Mouse (Mus musculus): Measurements from ENCODE around the gene Whrn. TPM values are rescaled to one million over a fixed set of nuclear protein-coding genes. Genes with fewer than 3 reads are reported as not detected.

Gene Whrn
- polyA plus RNA-seq, 1 experiment, result 28.9 TPM

GRCm38 (mm10) chr4:63515021-63515420 is 19.2 kb upstream of the Whrn start:
- no peak overlapping the region for H3K4me3 ChIP-seq (ENCODE audit: insufficient read depth, poor library complexity, severe bottlenecking)
- H3K79me2 ChIP-seq (ENCODE audit: control insufficient read depth, insufficient read depth), result no peaks in the 10 kb centered on the region
- no peak for TF ChIP-seq FOSL1 (IDR thresholded peaks at IDR 0.05; ENCODE audit: insufficient read depth, low read length, poor library complexity, severe bottlenecking)
- no peak for TF ChIP-seq CTCF (IDR thresholded peaks at IDR 0.05; ENCODE audit: control insufficient read depth, insufficient read depth, insufficient read length)
- no peak for TF ChIP-seq MAX (IDR thresholded peaks at IDR 0.05)
- no peak for TF ChIP-seq MYOG (IDR thresholded peaks at IDR 0.05; ENCODE audit: control insufficient read depth, extremely low read depth, insufficient read length)
- TF ChIP-seq CEBPB (IDR thresholded peaks at IDR 0.05; ENCODE audit: low read depth), result no peak
- no peak for TF ChIP-seq USF1 (IDR thresholded peaks at IDR 0.05; ENCODE audit: low read depth)
- no peak for TF ChIP-seq MYOD1 (IDR thresholded peaks at IDR 0.05; ENCODE audit: control insufficient read depth, insufficient read length, low read depth)
- no peaks in the 10 kb centered on the region for H3K27me3 ChIP-seq (ENCODE audit: control insufficient read depth, insufficient read depth, insufficient read length)
- no peaks in the 10 kb centered on the region for H3K36me3 ChIP-seq (ENCODE audit: control insufficient read depth, insufficient read depth)
- H3ac ChIP-seq (ENCODE audit: control insufficient read depth, insufficient read length, low read depth), result no peak overlapping the region
- H3K79me3 ChIP-seq (ENCODE audit: low read depth), result no peaks in the 10 kb centered on the region

- Histone ChIP-seq H3K27me3 (ENCODE audit: control insufficient read depth, insufficient read depth, insufficient read length) (no peaks in the 10 kb centered on the region), H3K79me3 (ENCODE audit: low read depth) (no peaks in the 10 kb centered on the region), H3K4me3 (ENCODE audit: insufficient read depth, poor library complexity, severe bottlenecking) (no peak overlapping the region), H3ac (ENCODE audit: control insufficient read depth, insufficient read length, low read depth) (no peak overlapping the region), H3K79me2 (ENCODE audit: control insufficient read depth, insufficient read depth) (no peaks in the 10 kb centered on the region), H3K36me3 (ENCODE audit: control insufficient read depth, insufficient read depth) (no peaks in the 10 kb centered on the region)
- TF ChIP-seq MYOG (IDR thresholded peaks at IDR 0.05; ENCODE audit: control insufficient read depth, extremely low read depth, insufficient read length), result no peak
- TF ChIP-seq CEBPB (IDR thresholded peaks at IDR 0.05; ENCODE audit: low read depth), result no peak
- no peak for TF ChIP-seq USF1 (IDR thresholded peaks at IDR 0.05; ENCODE audit: low read depth)
- TF ChIP-seq MAX (IDR thresholded peaks at IDR 0.05), result no peak
- no peak for TF ChIP-seq CTCF (IDR thresholded peaks at IDR 0.05; ENCODE audit: control insufficient read depth, insufficient read depth, insufficient read length)
- TF ChIP-seq MYOD1 (IDR thresholded peaks at IDR 0.05; ENCODE audit: control insufficient read depth, insufficient read length, low read depth), result no peak
- no peak for TF ChIP-seq FOSL1 (IDR thresholded peaks at IDR 0.05; ENCODE audit: insufficient read depth, low read length, poor library complexity, severe bottlenecking)
These were observed 18.7 kb upstream of the Whrn start for GRCm38 (mm10) chr4:63514454-63514984.

- Histone ChIP-seq H3ac (ENCODE audit: control insufficient read depth, insufficient read length, low read depth) (no peak overlapping the region), H3K4me3 (ENCODE audit: insufficient read depth, poor library complexity, severe bottlenecking) (no peak overlapping the region), H3K27me3 (ENCODE audit: control insufficient read depth, insufficient read depth, insufficient read length) (no peaks in the 10 kb centered on the region), H3K36me3 (ENCODE audit: control insufficient read depth, insufficient read depth) (no peaks in the 10 kb centered on the region), H3K79me3 (ENCODE audit: low read depth) (no peaks in the 10 kb centered on the region), H3K79me2 (ENCODE audit: control insufficient read depth, insufficient read depth) (no peaks in the 10 kb centered on the region)
- TF ChIP-seq CEBPB (IDR thresholded peaks at IDR 0.05; ENCODE audit: low read depth) (no peak), CTCF (IDR thresholded peaks at IDR 0.05; ENCODE audit: control insufficient read depth, insufficient read depth, insufficient read length) (no peak), MAX (IDR thresholded peaks at IDR 0.05) (no peak), MYOG (IDR thresholded peaks at IDR 0.05; ENCODE audit: control insufficient read depth, extremely low read depth, insufficient read length) (no peak), USF1 (IDR thresholded peaks at IDR 0.05; ENCODE audit: low read depth) (no peak), MYOD1 (IDR thresholded peaks at IDR 0.05; ENCODE audit: control insufficient read depth, insufficient read length, low read depth) (no peak), FOSL1 (IDR thresholded peaks at IDR 0.05; ENCODE audit: insufficient read depth, low read length, poor library complexity, severe bottlenecking) (no peak)
These were observed 17.1 kb upstream of the Whrn start for GRCm38 (mm10) chr4:63512921-63513320.

- Histone ChIP-seq H3K27me3 (ENCODE audit: control insufficient read depth, insufficient read depth, insufficient read length) (no peaks in the 10 kb centered on the region), H3K4me3 (ENCODE audit: insufficient read depth, poor library complexity, severe bottlenecking) (no peak overlapping the region), H3K36me3 (ENCODE audit: control insufficient read depth, insufficient read depth) (no peaks in the 10 kb centered on the region), H3K79me3 (ENCODE audit: low read depth) (no peaks in the 10 kb centered on the region), H3ac (ENCODE audit: control insufficient read depth, insufficient read length, low read depth) (no peak overlapping the region), H3K79me2 (ENCODE audit: control insufficient read depth, insufficient read depth) (no peaks in the 10 kb centered on the region)
- TF ChIP-seq MAX (IDR thresholded peaks at IDR 0.05) (no peak), CTCF (IDR thresholded peaks at IDR 0.05; ENCODE audit: control insufficient read depth, insufficient read depth, insufficient read length) (peak; percentile 71)
These were observed 12.4 kb upstream of the Whrn start for GRCm38 (mm10) chr4:63508232-63508631.

- no peaks in the 10 kb centered on the region for H3K36me3 ChIP-seq (ENCODE audit: control insufficient read depth, insufficient read depth)
- no peaks in the 10 kb centered on the region for H3K79me2 ChIP-seq (ENCODE audit: control insufficient read depth, insufficient read depth)
- no peaks in the 10 kb centered on the region for H3K27me3 ChIP-seq (ENCODE audit: control insufficient read depth, insufficient read depth, insufficient read length)
- no peaks in the 10 kb centered on the region for H3K79me3 ChIP-seq (ENCODE audit: low read depth)
- H3ac ChIP-seq (ENCODE audit: control insufficient read depth, insufficient read length, low read depth), result no peak overlapping the region
- TF ChIP-seq MAX (IDR thresholded peaks at IDR 0.05) (no peak), USF1 (IDR thresholded peaks at IDR 0.05; ENCODE audit: low read depth) (no peak), FOSL1 (IDR thresholded peaks at IDR 0.05; ENCODE audit: insufficient read depth, low read length, poor library complexity, severe bottlenecking) (no peak), MYOD1 (IDR thresholded peaks at IDR 0.05; ENCODE audit: control insufficient read depth, insufficient read length, low read depth) (no peak), CEBPB (IDR thresholded peaks at IDR 0.05; ENCODE audit: low read depth) (no peak), MYOG (IDR thresholded peaks at IDR 0.05; ENCODE audit: control insufficient read depth, extremely low read depth, insufficient read length) (no peak)
- no peak overlapping the region for H3K4me3 ChIP-seq (ENCODE audit: insufficient read depth, poor library complexity, severe bottlenecking)
These were observed 11.7 kb upstream of the Whrn start for GRCm38 (mm10) chr4:63507478-63507877.

- no peaks in the 10 kb centered on the region for H3K27me3 ChIP-seq (ENCODE audit: control insufficient read depth, insufficient read depth, insufficient read length)
- TF ChIP-seq MYOG (IDR thresholded peaks at IDR 0.05; ENCODE audit: control insufficient read depth, extremely low read depth, insufficient read length), result no peak
- no peak for TF ChIP-seq MAX (IDR thresholded peaks at IDR 0.05)
- no peak for TF ChIP-seq CEBPB (IDR thresholded peaks at IDR 0.05; ENCODE audit: low read depth)
- no peak for TF ChIP-seq USF1 (IDR thresholded peaks at IDR 0.05; ENCODE audit: low read depth)
- TF ChIP-seq CTCF (IDR thresholded peaks at IDR 0.05; ENCODE audit: control insufficient read depth, insufficient read depth, insufficient read length), result no peak
- TF ChIP-seq MYOD1 (IDR thresholded peaks at IDR 0.05; ENCODE audit: control insufficient read depth, insufficient read length, low read depth), result no peak
- no peak for TF ChIP-seq FOSL1 (IDR thresholded peaks at IDR 0.05; ENCODE audit: insufficient read depth, low read length, poor library complexity, severe bottlenecking)
- no peaks in the 10 kb centered on the region for H3K36me3 ChIP-seq (ENCODE audit: control insufficient read depth, insufficient read depth)
- no peak overlapping the region for H3ac ChIP-seq (ENCODE audit: control insufficient read depth, insufficient read length, low read depth)
- no peaks in the 10 kb centered on the region for H3K79me2 ChIP-seq (ENCODE audit: control insufficient read depth, insufficient read depth)
- H3K79me3 ChIP-seq (ENCODE audit: low read depth), result no peaks in the 10 kb centered on the region
- H3K4me3 ChIP-seq (ENCODE audit: insufficient read depth, poor library complexity, severe bottlenecking), result no peak overlapping the region
These were observed 8.2 kb upstream of the Whrn start for GRCm38 (mm10) chr4:63503949-63504348.
